Mouse (Mus musculus) liver, postnatal 0 days (tissue): ENCODE data around the gene Lrp2.

Experiments
- CTCF ChIP-seq: sonication (generic); IDR thresholded peaks from 2 replicates; pipeline ENCODE4 v1.5.1; 2016; ENCODE audit warnings: antibody characterized with exemption, low read depth
- EP300 ChIP-seq: IDR thresholded peaks from 2 replicates; pipeline ENCODE4 v1.6.1; 2016; ENCODE audit warnings: antibody characterized with exemption, low read depth, mild to moderate bottlenecking

- no peak for TF ChIP-seq CTCF
- no peak for TF ChIP-seq EP300
These were observed 109.0 kb downstream of the Lrp2 start for GRCm38 (mm10) chr2:69476901-69477300.
